Mouse (Mus musculus) CD4-positive helper T cell, adult 2 months (primary cell): Measurements from ENCODE around the gene Sorcs2.

Experiments used
- DNase-seq: peaks from one replicate; pipeline ENCODE4 v3.0.0-alpha.2; 2012; ENCODE audit warnings: low read depth, missing footprints, low spot score

Gene Sorcs2

DNA sequence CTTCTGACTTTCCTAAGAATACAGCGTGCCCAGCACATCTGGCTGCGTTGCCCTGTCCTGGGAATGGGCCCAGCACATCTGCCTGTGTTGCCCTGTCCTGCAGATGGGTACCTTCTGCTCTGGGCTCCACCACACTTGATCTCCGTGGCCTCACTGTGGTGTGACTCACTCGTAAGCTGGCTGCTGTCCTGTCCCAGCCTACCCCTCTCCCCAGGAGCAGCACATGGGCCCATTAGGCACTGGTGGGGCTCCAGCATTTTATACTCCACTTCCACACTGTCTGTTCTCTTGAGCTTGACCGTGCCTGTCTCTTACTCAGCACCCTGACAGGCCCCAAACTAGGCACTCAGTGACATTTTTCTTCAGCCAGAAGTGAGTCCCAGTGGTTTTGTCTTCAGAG lies 391.4 kb downstream of the Sorcs2 start:
- DNase-seq = no peak

DNA sequence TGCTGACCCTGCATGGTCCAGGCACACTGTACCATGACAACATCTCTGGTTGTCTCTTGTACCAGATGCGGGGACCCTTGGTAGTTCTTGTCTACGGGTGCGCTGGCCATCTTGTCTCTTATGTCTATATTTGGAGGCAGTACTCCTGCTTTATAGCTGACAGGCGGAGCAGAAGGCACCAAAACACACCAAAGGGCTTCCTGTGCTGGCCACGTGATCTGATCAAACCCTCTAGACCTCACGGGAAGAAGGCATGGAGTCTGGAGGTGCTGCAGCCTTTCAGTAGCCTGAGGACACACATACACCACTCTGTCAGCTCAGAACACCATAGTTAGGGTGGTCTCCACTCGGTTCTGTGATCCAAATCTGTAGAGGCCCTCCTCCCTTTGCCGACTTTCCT lies 391.8 kb downstream of the Sorcs2 start:
- DNase-seq = peak; percentile 67

DNA sequence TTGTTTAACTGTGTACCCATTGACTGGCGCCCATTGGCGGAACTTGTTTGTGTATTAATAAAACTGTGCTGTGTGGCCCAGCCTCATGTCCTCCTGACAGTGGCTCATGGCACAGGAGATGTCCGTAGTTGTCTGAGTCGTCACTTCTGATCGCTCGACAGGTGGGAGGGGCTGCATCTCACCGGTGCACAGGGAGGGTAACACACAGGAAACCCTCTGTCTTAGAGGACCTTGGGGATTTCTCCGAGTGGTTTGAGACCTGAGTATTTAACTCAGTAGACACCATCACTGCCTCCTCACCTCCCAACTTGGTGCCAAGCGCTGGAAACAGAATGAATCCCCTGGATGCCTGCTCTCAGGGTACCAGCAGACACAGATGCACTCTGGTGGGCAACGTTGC lies 394.1 kb downstream of the Sorcs2 start:
- peak; percentile 24 for DNase-seq

GRCm38 (mm10) chr5:35989986-35990735 lies 407.8 kb downstream of the Sorcs2 start:
- DNase-seq = no peak

- DNase-seq = no peak
These were observed 408.4 kb downstream of the Sorcs2 start for GRCm38 (mm10) chr5:35989506-35989905.

DNA sequence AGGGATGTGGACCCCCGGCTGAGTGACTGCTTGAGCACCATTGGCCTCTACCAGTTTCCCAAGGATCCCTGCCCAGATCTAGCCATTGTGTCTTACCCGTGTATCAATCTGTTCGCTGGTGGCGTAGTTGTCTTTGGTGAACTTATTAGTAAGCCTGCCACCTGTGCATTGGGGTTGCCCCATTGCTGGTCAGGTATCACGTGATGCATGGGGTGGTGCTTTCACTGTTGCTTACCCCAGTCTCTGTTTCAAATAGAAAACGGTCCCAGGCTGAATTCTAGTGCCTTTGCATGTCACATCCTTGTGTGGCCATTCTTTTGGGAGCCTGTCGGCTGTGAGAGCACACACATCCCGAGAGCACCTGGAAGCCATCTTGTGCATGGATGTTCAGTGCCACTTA lies 409.9 kb downstream of the Sorcs2 start:
- no peak for DNase-seq

DNA sequence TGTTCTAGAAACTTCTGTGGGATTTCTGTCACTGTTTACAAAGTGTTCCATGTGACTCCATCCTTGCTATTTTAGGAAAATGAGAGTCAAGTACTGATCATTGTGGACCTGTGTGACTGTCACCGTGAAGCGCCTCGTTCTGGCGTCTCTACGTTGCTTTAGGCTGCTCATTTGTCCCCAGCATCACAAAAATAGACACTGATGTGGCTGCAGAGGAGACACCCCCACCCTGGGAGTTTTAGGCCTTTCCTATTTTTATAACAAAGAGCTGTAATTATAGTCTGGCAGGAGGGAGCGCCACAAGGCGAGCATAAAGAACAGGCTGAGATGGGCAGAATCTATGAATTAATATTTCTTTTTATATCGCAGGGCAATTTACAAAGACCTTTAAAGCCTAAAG lies 412.3 kb downstream of the Sorcs2 start:
- DNase-seq = no peak

DNA sequence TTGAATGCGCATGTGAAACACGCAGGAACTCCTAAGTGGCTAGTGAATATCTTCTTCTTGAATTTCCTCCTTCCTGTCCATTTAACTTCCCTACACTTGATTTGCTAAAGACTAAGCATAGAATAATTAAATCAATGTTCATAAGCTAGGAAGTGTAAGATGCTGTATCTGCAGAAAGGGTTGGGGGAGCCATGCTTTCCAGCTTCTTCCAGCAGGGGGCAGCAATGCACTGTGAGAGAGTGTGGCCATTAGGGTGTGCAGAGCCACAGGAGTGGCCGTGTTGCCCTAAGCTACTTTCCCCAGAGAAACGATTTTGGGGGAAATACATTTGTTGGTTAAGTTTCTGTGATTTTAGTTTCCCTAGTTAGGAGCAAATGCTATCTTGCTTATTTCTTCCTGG lies 416.0 kb downstream of the Sorcs2 start:
- DNase-seq = peak; percentile 65

- DNase-seq = no peak
These were observed 416.6 kb downstream of the Sorcs2 start for GRCm38 (mm10) chr5:35981341-35981740.

- DNase-seq = no peak
These were observed 417.4 kb downstream of the Sorcs2 start for GRCm38 (mm10) chr5:35980542-35980941.

DNA sequence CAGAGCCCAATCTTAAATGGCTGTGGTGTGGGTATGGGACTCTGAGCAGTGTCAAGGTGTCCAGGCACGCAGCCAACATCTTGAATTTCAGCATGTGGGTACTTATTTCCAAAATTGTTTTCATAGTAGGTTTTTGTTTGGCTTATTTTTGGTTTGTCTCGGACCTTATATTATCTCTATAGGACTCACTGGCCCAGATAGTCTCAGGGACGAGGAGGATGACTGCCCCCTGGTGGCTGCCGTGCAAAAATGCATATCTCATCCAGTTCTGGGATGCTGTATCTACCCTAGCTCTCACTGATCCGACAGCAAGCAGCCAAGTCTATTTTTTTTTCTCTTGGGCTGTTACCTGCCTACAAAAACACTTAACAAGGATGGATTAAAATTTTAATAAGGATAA lies 422.3 kb downstream of the Sorcs2 start:
- DNase-seq = peak; percentile 58

DNA sequence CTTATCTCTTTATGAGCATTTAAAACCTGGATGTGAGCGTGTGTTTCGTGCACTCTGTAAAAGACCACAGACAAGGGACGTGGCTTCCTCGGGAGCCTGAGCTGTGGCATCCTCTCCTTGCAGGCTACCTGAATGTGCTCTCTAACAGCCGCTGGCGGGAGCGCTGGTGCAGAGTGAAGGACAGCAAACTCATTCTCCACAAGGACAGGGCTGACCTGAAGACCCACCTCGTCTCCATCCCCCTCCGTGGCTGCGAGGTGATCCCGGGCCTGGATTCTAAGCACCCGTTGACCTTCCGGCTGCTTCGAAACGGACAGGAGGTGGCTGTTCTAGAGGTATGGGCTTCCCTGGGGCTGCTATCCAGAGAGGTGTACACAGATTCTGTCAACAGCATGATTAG lies 423.7 kb downstream of the Sorcs2 start:
- no peak for DNase-seq

DNA sequence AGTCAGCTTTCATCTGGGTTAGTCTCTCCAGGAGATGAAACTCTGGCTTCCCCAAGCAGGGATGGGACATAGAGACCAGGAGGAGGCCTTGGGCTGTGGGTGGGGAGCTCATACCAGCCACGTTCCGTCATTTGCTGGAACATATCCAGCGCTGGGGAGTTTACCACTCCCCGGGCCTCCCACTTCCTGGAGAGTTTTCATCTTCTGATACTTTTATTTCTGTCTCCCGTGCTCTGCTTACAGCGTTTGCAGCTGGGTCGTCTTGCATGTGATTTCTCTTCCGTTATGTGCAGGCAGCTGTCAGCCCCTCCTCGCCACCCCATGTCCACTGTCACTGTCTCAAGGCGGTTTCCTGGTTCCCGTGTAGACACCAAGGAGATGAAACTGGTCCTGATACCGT lies 424.1 kb downstream of the Sorcs2 start:
- peak; percentile 71 for DNase-seq

- no peak for DNase-seq
These were observed 425.2 kb downstream of the Sorcs2 start for GRCm38 (mm10) chr5:35972739-35973138.

- DNase-seq = peak; percentile 67
These were observed 425.9 kb downstream of the Sorcs2 start for GRCm38 (mm10) chr5:35971841-35972578.

DNA sequence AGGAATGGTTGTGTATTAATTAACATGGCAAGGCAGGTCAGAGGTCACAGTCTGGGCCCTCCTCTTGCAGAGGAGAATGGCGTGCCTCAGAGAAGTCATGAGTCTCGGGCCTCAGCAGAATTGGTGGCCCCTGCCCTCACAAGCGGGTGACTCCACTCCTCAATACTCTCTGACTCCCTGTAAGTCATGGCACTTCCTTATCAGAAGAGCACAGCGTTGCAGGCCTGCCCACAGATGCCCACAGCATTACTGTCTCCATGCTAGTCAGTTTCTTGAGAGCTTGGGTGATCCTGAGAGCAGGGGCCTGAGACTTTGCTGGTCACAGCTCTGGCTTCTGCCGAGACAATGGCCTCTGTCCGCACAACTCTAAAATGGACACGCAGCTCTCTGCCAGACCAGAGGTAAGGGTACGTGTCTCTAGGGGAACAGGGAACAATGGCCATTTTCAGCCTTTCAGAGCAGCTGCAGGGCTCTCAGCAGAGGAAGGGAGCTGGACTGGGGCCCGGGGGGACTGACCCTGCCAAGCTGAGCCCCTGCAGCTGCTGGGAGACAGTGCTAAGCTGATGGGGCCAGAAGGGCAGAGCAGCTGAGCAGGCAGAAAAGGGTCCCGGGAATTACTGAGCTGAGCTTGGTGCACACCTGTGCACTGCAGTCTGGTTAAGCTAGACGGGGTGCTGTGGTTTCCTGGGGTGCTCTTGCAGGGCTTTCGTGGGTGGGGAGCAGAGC lies 427.4 kb downstream of the Sorcs2 start:
- DNase-seq = no peak

DNA sequence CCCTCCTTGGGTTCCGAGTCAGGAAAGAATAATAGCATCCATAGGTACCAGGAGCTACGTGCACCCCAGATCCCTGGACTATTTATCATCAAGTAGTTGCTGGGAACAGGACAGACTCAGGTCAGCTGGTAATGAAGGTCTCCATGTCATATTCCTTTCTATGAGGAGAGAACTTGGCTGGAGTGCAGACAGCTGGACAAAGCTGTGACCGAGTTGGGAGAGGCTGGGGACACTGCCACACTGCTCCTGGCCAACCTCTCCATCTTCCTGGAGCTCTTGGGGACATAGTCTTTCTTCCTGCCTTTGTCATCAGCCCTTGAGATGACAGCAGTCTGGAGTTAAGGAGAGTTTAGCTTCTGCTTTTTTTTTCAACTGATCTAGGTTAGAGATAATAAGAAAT lies 428.1 kb downstream of the Sorcs2 start:
- DNase-seq = no peak
